Mouse (Mus musculus) erythroblast, embryonic 14.5 days (primary cell): ENCODE data around the gene Whamm.

Experiments used
- GATA1 ChIP-seq: IDR thresholded peaks from 2 replicates; pipeline ENCODE4 v1.6.1; 2012; ENCODE audit warnings: low read length, inconsistent platforms, mixed read lengths
- TAL1 ChIP-seq: IDR thresholded peaks from 3 replicates; pipeline ENCODE4 v1.6.1; 2012; ENCODE audit warnings: low read length, inconsistent platforms, mixed read lengths

GRCm38 (mm10) chr7:81570752-81571107 is 336 bp upstream of the Whamm start:
- TF ChIP-seq TAL1 (no peak), GATA1 (no peak)
